Mouse (Mus musculus) embryonic facial prominence, embryonic 12.5 days (tissue): Measurements from ENCODE around the gene Adgrl2. TPM values are rescaled to one million over a fixed set of nuclear protein-coding genes. Genes with fewer than 3 reads are reported as not detected.

Experiments used
- ATAC-seq: fragments of 200-750 bp; cut with Nextera tagmentation; 2 replicates; pipeline ENCODE4 v1.8.0; 2017; ENCODE audit not compliant: insufficient number of reproducible peaks, insufficient read depth, low FRiP score, low TSS enrichment
- H3K27ac ChIP-seq: fragments of 300-500 bp; sonication (generic); 2 replicates; pipeline ENCODE4 v1.5.1; 2016; ENCODE audit warnings: mild to moderate bottlenecking
- H3K27me3 ChIP-seq: fragments of 300-500 bp; sonication (generic); 2 replicates; pipeline ENCODE4 v1.6.1; 2016; ENCODE audit warnings: mild to moderate bottlenecking, moderate library complexity
- H3K36me3 ChIP-seq: fragments of 300-500 bp; sonication (generic); 2 replicates; pipeline ENCODE4 v1.6.1; 2016; ENCODE audit warnings: mild to moderate bottlenecking
- H3K4me1 ChIP-seq: fragments of 300-500 bp; sonication (generic); 2 replicates; pipeline ENCODE4 v1.6.1; 2016
- H3K4me2 ChIP-seq: fragments of 300-500 bp; sonication (generic); replicated peaks from 2 replicates; pipeline ENCODE4 v1.6.1; 2016; ENCODE audit warnings: mild to moderate bottlenecking, moderate library complexity
- H3K4me3 ChIP-seq: fragments of 300-500 bp; sonication (generic); 2 replicates; pipeline ENCODE4 v1.5.1; 2016; ENCODE audit warnings: mild to moderate bottlenecking
- H3K9ac ChIP-seq: fragments of 300-500 bp; sonication (generic); 2 replicates; pipeline ENCODE4 v1.6.1; 2016; ENCODE audit warnings: mild to moderate bottlenecking, moderate library complexity
- H3K9me3 ChIP-seq: fragments of 300-500 bp; sonication (generic); 2 replicates; pipeline ENCODE4 v1.6.1; 2016; ENCODE audit warnings: mild to moderate bottlenecking, moderate library complexity
- WGBS: fragments of 180-500 bp; shearing (Covaris S2); methylation state at CpG from one replicate; pipeline ENCODE4 v1.1.7; 2016; 5-methylcytosine and 5-hydroxymethylcytosine counted together
- polyA plus RNA-seq: library from polyadenylated mRNA; unstranded; fragments of >200 nt; fragmentation: Nextera tagmentation; extraction: Ambion mirVana; gene quantifications from 2 replicates; pipeline ENCODE4 v1.2.1, GENCODE M21; 2016

Adgrl2 gene
- polyA plus RNA-seq, 1 experiment from 2014 or later: 141 TPM

- Histone ChIP-seq H3K27me3 (no peaks in the 10 kb centered on the region), H3K4me1 (peaks cover 26% of the 10 kb centered on the region)
- 72% methylated on average over 10 of the region's 10 CpGs for WGBS
Observed at GRCm38 (mm10) chr3:148896281-148896680, 94.1 kb downstream of the Adgrl2 start.

GRCm38 (mm10) chr3:148895396-148896109 is 94.8 kb downstream of the Adgrl2 start:
- Histone ChIP-seq H3K4me1 (peaks cover 26% of the 10 kb centered on the region), H3K9me3 (no peaks in the 10 kb centered on the region), H3K9ac (no peak overlapping the region), H3K4me3 (no peak overlapping the region), H3K27me3 (no peaks in the 10 kb centered on the region), H3K36me3 (no peaks in the 10 kb centered on the region), H3K27ac (no peak overlapping the region), H3K4me2 (no peak overlapping the region)
- ATAC-seq: no peak
- 77% methylated on average over 13 of the region's 13 CpGs for WGBS

More at GRCm38 (mm10) chr3:148896281-148896680, 94.1 kb downstream of the Adgrl2 start:
- no peak for ATAC-seq
- no peak overlapping the region for H3K4me2 ChIP-seq
- no peaks in the 10 kb centered on the region for H3K36me3 ChIP-seq
- H3K27ac ChIP-seq: no peak overlapping the region
- no peak overlapping the region for H3K9ac ChIP-seq
- H3K4me3 ChIP-seq: no peak overlapping the region
- no peaks in the 10 kb centered on the region for H3K9me3 ChIP-seq

- H3K4me2 ChIP-seq: no peak overlapping the region
- no peaks in the 10 kb centered on the region for H3K27me3 ChIP-seq
- H3K36me3 ChIP-seq: peaks cover under 1% of the 10 kb centered on the region; the same call in 1 of the 2 replicates
- H3K4me1 ChIP-seq: peaks cover 24% of the 10 kb centered on the region
- no peak for ATAC-seq
- no peaks in the 10 kb centered on the region for H3K9me3 ChIP-seq
- H3K9ac ChIP-seq: no peak overlapping the region
- 87% methylated on average over 8 of the region's 8 CpGs for WGBS
- H3K4me3 ChIP-seq: no peak overlapping the region
- no peak overlapping the region for H3K27ac ChIP-seq
Observed at GRCm38 (mm10) chr3:148894867-148895266, 95.5 kb downstream of the Adgrl2 start.

- H3K4me3 ChIP-seq: no peak overlapping the region
- WGBS: 88% methylated on average over 5 of the region's 5 CpGs
- no peak overlapping the region for H3K4me2 ChIP-seq
- ATAC-seq: no peak
- peaks cover 26% of the 10 kb centered on the region for H3K36me3 ChIP-seq
- H3K9ac ChIP-seq: no peak overlapping the region
- no peaks in the 10 kb centered on the region for H3K4me1 ChIP-seq
- H3K27ac ChIP-seq: no peak overlapping the region
- no peaks in the 10 kb centered on the region for H3K27me3 ChIP-seq
- H3K9me3 ChIP-seq: no peaks in the 10 kb centered on the region
Observed at GRCm38 (mm10) chr3:148887902-148888301, 102.5 kb downstream of the Adgrl2 start.

GRCm38 (mm10) chr3:148886956-148887355 is 103.4 kb downstream of the Adgrl2 start:
- WGBS: 85% methylated on average over 4 of the region's 4 CpGs
- Histone ChIP-seq H3K27me3 (no peaks in the 10 kb centered on the region), H3K9me3 (no peaks in the 10 kb centered on the region), H3K4me2 (no peak overlapping the region), H3K36me3 (peaks cover 26% of the 10 kb centered on the region), H3K9ac (no peak overlapping the region), H3K27ac (no peak overlapping the region), H3K4me3 (no peak overlapping the region), H3K4me1 (no peaks in the 10 kb centered on the region)
- no peak for ATAC-seq

GRCm38 (mm10) chr3:148885980-148886668 is 104.2 kb downstream of the Adgrl2 start:
- Histone ChIP-seq H3K9ac (no peak overlapping the region), H3K4me1 (no peaks in the 10 kb centered on the region), H3K4me2 (no peak overlapping the region), H3K27me3 (no peaks in the 10 kb centered on the region), H3K27ac (no peak overlapping the region), H3K36me3 (peaks cover 26% of the 10 kb centered on the region), H3K9me3 (no peaks in the 10 kb centered on the region), H3K4me3 (no peak overlapping the region)
- ATAC-seq: no peak
- 86% methylated on average over 8 of the region's 8 CpGs for WGBS

- ATAC-seq: no peak
- Histone ChIP-seq H3K27me3 (no peaks in the 10 kb centered on the region), H3K9me3 (no peaks in the 10 kb centered on the region)
Observed at GRCm38 (mm10) chr3:148885184-148885583, 105.2 kb downstream of the Adgrl2 start.

GRCm38 (mm10) chr3:148881431-148881830 is 108.9 kb downstream of the Adgrl2 start:
- Histone ChIP-seq H3K27ac (no peak overlapping the region), H3K27me3 (no peaks in the 10 kb centered on the region), H3K4me1 (no peaks in the 10 kb centered on the region), H3K9ac (no peak overlapping the region), H3K9me3 (no peaks in the 10 kb centered on the region), H3K4me3 (no peak overlapping the region), H3K4me2 (no peak overlapping the region), H3K36me3 (peaks cover 7% of the 10 kb centered on the region; the same call in 1 of the 2 replicates)
- 76% methylated on average over 5 of the region's 5 CpGs for WGBS
- no peak for ATAC-seq

More at GRCm38 (mm10) chr3:148885184-148885583, 105.2 kb downstream of the Adgrl2 start:
- H3K4me3 ChIP-seq: no peak overlapping the region
- peaks cover 26% of the 10 kb centered on the region for H3K36me3 ChIP-seq
- no peaks in the 10 kb centered on the region for H3K4me1 ChIP-seq
- no peak overlapping the region for H3K27ac ChIP-seq
- WGBS: 81% methylated on average over 4 of the region's 4 CpGs
- no peak overlapping the region for H3K9ac ChIP-seq
- no peak overlapping the region for H3K4me2 ChIP-seq

- 62% methylated on average over 5 of the region's 5 CpGs for WGBS
Observed at GRCm38 (mm10) chr3:148872563-148872962, 117.8 kb downstream of the Adgrl2 start.

GRCm38 (mm10) chr3:148871792-148872464 is 118.4 kb downstream of the Adgrl2 start:
- Histone ChIP-seq H3K36me3 (no peaks in the 10 kb centered on the region), H3K4me1 (peaks cover 8% of the 10 kb centered on the region; the same call in 1 of the 2 replicates), H3K9ac (no peak overlapping the region), H3K4me2 (no peak overlapping the region), H3K27ac (no peak overlapping the region), H3K9me3 (no peaks in the 10 kb centered on the region), H3K27me3 (no peaks in the 10 kb centered on the region), H3K4me3 (no peak overlapping the region)
- 74% methylated on average over 5 of the region's 5 CpGs for WGBS
- ATAC-seq: no peak

More at GRCm38 (mm10) chr3:148872563-148872962, 117.8 kb downstream of the Adgrl2 start:
- Histone ChIP-seq H3K9ac (no peak overlapping the region), H3K27me3 (no peaks in the 10 kb centered on the region), H3K4me3 (no peak overlapping the region), H3K36me3 (no peaks in the 10 kb centered on the region), H3K9me3 (no peaks in the 10 kb centered on the region), H3K27ac (no peak overlapping the region), H3K4me1 (peaks cover 4% of the 10 kb centered on the region; the same call in 1 of the 2 replicates), H3K4me2 (no peak overlapping the region)
- no peak for ATAC-seq

GRCm38 (mm10) chr3:148867618-148868017 is 122.7 kb downstream of the Adgrl2 start:
- H3K27me3 ChIP-seq: no peaks in the 10 kb centered on the region
- no peaks in the 10 kb centered on the region for H3K9me3 ChIP-seq
- no peak for ATAC-seq
- H3K9ac ChIP-seq: no peak overlapping the region
- no peak overlapping the region for H3K4me3 ChIP-seq
- no peak overlapping the region for H3K27ac ChIP-seq
- no peak overlapping the region for H3K4me2 ChIP-seq
- 42% methylated on average over 8 of the region's 8 CpGs for WGBS
- no peaks in the 10 kb centered on the region; the same call in 1 of the 2 replicates for H3K36me3 ChIP-seq
- peaks cover 11% of the 10 kb centered on the region; the same call in 1 of the 2 replicates for H3K4me1 ChIP-seq
